Mouse (Mus musculus): ENCODE measurements around the gene Nemf.

Gene Nemf

DNA sequence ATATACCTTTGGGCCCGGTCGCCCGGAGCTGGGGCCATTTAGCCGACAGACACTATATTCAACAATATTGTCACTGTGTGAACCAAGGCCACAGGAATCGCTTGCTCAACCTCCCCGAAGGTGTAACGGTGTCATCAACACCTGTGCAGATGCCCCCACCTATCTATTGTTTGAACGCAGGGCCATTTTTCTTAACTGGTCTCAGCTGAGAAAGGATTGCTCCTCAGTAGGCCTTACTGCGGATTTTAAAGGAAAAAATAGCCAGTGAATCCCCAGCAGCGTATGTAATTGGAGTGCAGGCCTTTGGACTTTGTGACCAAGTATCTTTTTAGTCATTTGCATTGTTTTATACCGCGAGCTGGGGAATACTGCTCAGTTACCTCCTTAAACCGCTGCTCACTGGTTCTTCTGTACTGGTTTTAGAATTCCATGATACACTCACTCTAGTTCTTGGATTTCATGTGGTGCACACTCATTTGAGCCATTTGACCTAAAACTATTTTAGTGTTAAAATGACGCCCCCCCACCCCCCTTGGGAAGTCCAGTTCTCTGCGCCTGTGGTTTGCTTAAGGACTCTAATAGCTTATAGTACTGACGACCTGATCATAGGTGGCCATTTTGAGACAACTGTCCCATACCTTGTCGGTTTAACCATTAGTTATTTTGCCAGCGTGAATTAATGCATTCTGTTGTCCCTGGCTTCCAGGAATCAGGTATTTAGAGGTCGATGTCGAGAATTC is 59.4 kb downstream of the Nemf start:
- POLR2A ChIA-PET = interaction anchor here in 1 of 4 experiments (0.7 to 1.3 kb wide), 2 partner anchors 54 to 71 kb away, joined by 3 to 4 read pairs; no protein-coding TSS in a partner anchor
- CTCF ChIA-PET = interaction anchor here in 3 of 4 experiments (0.6 to 1.5 kb wide), 3 partner anchors 12 to 1665 kb away, joined by 3 to 5 read pairs (median 3); no protein-coding TSS in a partner anchor

DNA sequence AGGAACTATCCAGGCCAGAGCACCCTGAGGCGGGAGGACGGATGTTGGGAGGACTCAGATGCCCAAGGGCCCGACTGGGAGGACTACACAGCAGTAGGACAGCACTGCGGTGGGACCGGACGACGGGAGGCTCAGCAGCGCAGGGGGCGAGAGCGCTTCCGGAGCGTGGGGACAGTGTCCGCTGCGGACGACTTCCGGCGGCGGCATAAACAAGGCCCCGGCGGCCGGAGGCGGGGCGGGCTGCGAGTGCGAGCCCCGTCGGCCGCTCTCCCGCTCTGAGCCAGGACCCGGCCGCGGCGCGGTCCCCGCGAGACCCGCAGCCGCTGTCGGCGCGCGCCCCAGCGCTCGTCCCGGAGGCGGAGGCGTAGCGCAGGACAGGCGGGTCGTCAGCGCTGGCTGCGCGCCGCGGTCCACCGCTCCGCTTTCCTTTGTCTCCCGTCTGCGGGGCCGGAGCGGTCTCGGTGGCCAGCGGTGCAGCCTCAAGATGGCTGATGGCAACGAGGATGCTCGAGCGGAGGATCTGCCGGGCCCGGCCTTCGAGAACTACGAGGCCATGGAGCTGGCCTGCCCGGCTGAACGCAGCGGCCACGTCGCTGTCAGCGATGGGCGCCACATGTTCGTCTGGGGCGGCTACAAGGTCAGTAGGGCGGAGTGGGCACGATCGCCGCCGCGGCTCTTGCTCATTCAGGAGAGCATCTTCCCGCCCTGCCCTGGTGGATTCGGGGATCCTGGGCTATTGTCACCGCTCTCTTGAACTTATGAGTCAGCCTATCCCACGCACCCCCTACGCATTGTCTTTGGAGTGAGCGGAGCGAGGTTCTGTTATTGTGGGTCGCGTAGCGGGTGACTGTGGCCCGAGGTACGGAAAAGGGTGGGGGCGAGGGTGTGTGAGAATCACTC is 60.2 kb downstream of the Nemf start, which contains the start of gene Klhdc2:
Klhdc2 (plus strand) TSS at position 171 of the 900 bp plus-strand sequence.
- CTCF ChIA-PET = interaction anchor here in 2 of 4 experiments (0.6 to 1.5 kb wide), 2 partner anchors 11 to 37 kb away, joined by 3 read pairs; no protein-coding TSS in a partner anchor
- POLR2A ChIA-PET = interaction anchor here in 2 of 4 experiments (0.7 to 1.5 kb wide), 3 partner anchors 54 to 70 kb away, joined by 3 to 4 read pairs (median 4); partner anchors contain the start of gene Pole2 (in 1 of the 2)

DNA sequence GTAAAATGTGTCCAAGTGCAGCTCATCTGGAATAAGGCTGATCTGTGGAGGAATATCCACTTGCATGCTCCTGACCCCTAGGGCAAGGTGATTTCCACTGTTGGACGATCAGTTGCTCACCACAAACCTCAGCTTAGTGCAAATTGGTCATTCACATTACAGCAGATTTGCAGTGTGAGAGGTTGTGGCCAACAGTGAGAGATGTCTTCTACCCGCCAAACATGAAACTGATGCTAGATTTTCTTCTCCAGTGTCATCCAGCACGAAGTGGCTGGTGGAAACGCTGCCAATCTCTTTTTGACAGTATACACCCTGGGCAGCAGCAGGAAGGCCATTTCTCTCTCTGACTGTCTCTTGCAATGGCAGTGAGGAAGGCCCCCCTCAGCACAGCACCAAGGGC is 61.3 kb downstream of the Nemf start:
- CTCF ChIA-PET = no interaction called here
- POLR2A ChIA-PET = interaction anchor here in 1 of 4 experiments (0.6 to 1.5 kb wide), 2 partner anchors 68 to 453 kb away, joined by 4 to 6 read pairs; partner anchors contain the start of gene Pole2

- CTCF ChIA-PET = no interaction called here
Observed at GRCm38 (mm10) chr12:69294936-69295335, 62.0 kb downstream of the Nemf start.

DNA sequence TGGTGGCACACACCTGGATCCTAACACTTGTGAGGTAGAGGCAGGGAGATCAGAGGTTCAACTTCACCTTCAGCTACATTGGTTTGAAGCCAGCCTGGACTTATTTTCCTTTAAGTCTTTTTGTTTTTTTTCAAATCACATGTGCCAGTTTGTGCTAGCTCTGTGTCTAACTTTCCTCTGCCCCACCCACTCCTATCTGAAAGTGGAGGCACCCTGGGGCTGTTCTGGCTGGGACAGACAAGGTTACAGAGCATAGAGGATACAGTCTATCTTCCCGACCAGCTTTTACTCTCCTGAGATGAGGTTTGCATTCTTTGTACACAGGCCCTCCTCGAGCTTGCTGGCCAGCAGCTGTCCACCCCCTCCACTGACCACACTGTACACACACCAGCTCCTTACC is 63.1 kb downstream of the Nemf start:
- CTCF ChIA-PET = interaction anchor here in 2 of 4 experiments (0.6 to 0.9 kb wide), 3 partner anchors 11 to 64 kb away, joined by 3 to 5 read pairs (median 3); no protein-coding TSS in a partner anchor
- POLR2A ChIA-PET = interaction anchor here in 2 of 4 experiments (0.6 to 1.1 kb wide), 5 partner anchors 66 to 236 kb away, joined by 3 to 4 read pairs (median 3); partner anchors contain the start of gene Pole2 (in 1 of the 2)

More at GRCm38 (mm10) chr12:69294936-69295335, 62.0 kb downstream of the Nemf start:
- POLR2A ChIA-PET = interaction anchor here in 1 of 4 experiments (1.5 kb wide), 1 partner anchor 67 kb away, joined by 4 read pairs; the partner anchor contains the start of gene Pole2

GRCm38 (mm10) chr12:69292401-69292800 is 64.6 kb downstream of the Nemf start:
- ChIA-PET CTCF (no interaction called here), POLR2A (no interaction called here)

DNA sequence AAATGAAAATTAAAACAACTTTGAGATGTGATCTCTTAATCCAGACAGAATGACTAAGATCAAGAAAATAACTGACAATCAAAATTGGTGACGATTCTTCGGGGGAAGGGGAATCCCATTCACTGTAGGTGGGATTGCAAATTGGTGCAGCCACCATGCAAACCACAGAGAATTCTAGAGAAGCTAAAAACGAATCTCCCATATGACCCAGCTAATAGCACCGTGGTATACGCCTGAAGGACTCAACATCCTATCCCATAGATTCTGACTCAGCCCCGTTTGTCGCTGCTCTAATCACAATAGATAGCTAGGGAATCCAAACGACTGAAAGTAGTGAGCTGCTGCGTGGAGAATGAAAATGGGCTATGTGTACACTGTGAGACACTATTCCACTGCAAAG is 68.3 kb downstream of the Nemf start:
- ChIA-PET CTCF (no interaction called here), POLR2A (interaction anchor here in 1 of 4 experiments (0.6 to 1.2 kb wide), 2 partner anchors 50 to 80 kb away, joined by 3 read pairs; no protein-coding TSS in a partner anchor)

GRCm38 (mm10) chr12:69287535-69287934 is 69.4 kb downstream of the Nemf start:
- POLR2A ChIA-PET = no interaction called here

GRCm38 (mm10) chr12:69283146-69283545 is 73.8 kb downstream of the Nemf start:
- CTCF ChIA-PET = interaction anchor here in 1 of 4 experiments (0.8 kb wide), 1 partner anchor 56 kb away, joined by 3 read pairs; the partner anchor contains the start of gene Pole2
- POLR2A ChIA-PET = interaction anchor here in 2 of 4 experiments (0.6 to 1.1 kb wide), 2 partner anchors 73 to 109 kb away, joined by 3 to 4 read pairs; no protein-coding TSS in a partner anchor

More at GRCm38 (mm10) chr12:69287535-69287934, 69.4 kb downstream of the Nemf start:
- CTCF ChIA-PET = no interaction called here

DNA sequence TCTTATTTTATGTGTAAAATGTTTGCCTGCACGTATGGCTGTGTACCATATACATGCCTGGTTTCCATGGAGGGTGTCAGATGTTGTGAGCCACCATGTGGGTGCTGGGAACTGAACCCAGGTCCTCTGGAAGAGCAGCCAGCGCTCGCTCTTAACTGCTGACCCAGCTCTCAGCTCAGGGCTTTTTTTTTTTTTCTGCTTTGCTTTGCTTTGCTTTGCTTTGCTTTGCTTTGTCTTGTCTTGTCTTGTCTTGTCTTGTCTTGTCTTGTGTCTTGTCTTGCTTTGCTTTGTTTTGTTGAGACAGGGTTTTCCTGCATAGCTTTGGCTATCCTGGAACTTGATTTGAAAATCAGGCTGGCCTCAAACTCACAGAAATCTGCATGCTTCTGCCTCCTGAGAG is 76.0 kb downstream of the Nemf start:
- ChIA-PET CTCF (interaction anchor here in 1 of 4 experiments (0.7 kb wide), 1 partner anchor 51 kb away, joined by 5 read pairs; no protein-coding TSS in a partner anchor), POLR2A (interaction anchor here in 2 of 4 experiments (0.6 to 1.2 kb wide), 4 partner anchors 34 to 304 kb away, joined by 3 read pairs; partner anchors contain the start of gene Rps29 (in 1 of the 2))

GRCm38 (mm10) chr12:69279931-69280469 is 77.0 kb downstream of the Nemf start:
- CTCF ChIA-PET = no interaction called here
- POLR2A ChIA-PET = interaction anchor here in 1 of 4 experiments (1.2 kb wide), 1 partner anchor 14 kb away, joined by 3 read pairs; no protein-coding TSS in a partner anchor

GRCm38 (mm10) chr12:69268956-69269355 is 88.0 kb downstream of the Nemf start:
- CTCF ChIA-PET = interaction anchor here in 2 of 4 experiments (0.6 kb wide), 2 partner anchors 44 to 430 kb away, joined by 3 to 5 read pairs; no protein-coding TSS in a partner anchor
- POLR2A ChIA-PET = no interaction called here

DNA sequence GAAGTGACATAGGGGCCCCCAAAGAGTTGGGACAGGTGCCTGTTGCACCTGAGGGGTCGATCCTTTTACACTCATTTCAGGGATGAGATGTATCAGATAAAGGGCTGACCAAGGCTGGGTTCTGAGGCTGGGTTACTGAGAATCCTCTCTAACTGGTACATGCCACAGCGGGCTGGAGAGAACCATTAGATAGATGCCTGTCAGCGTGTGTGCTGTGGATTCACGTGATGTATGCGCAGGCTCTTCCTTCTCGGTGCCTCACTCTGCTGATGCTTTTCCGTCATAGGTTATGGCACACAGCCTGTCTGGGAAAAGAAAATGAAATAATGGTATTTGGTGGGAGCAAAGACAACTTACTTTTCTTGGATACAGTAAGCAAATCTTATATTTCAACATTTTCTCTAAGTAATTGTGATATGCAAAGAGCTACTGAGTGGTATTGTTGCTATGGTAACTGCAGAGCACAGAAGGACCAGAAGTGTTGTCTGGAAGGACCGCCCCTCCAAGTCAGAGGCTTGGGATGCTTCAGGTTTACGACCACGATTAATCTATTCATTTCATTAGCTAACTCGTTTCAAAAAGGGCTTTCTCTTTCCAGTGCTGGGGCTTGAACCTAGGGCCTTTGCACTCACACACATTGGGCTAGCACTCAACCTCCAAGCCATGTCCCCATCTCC is 88.9 kb downstream of the Nemf start:
- CTCF ChIA-PET = interaction anchor here in 1 of 4 experiments (0.6 kb wide), 1 partner anchor 379 kb away, joined by 5 read pairs; no protein-coding TSS in a partner anchor
- POLR2A ChIA-PET = no interaction called here

- ChIA-PET POLR2A (interaction anchor here in 2 of 4 experiments (0.7 to 1.3 kb wide), 2 partner anchors 9 to 37 kb away, joined by 3 read pairs; partner anchors contain the start of gene Pole2 (in 1 of the 2)), CTCF (interaction anchor here in 1 of 4 experiments (0.6 kb wide), 1 partner anchor 10 kb away, joined by 4 read pairs; no protein-coding TSS in a partner anchor)
Observed at GRCm38 (mm10) chr12:69265031-69265430, 91.9 kb downstream of the Nemf start.

GRCm38 (mm10) chr12:69262251-69262650 is 94.7 kb downstream of the Nemf start:
- ChIA-PET CTCF (no interaction called here), POLR2A (interaction anchor here in 1 of 4 experiments (1.1 kb wide), 1 partner anchor 34 kb away, joined by 4 read pairs; no protein-coding TSS in a partner anchor)

All from embryonic stem cell, embryonic (primary cell).